In the genomic region with DNA sequence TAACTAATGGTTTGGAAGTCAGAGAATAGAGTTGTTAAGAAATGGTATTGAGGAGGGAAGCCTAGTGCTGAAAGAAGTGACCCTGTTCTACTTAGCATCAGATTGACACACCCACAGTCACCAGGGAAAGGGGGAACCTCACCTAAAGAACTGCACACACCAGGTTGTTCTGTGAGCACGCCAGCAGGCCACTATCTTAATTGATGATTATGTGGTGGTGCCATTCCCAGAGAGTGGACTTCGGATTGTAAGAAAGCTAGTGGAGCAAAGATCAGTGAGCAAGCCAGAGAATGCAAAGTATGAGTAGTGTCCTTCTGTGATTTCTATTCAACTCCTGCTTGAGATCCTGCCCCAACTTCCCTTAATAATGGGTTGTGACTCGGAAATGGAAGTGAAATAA, we compare ENCODE assay signal across 25 mouse cellular contexts. TPM values are rescaled to one million over a fixed set of nuclear protein-coding genes. Genes with fewer than 3 reads are reported as not detected.
"Had no signal": no experiment of that assay in that cellular context is flagged by ENCODE, and none has a peak within 500 bp of the region (broad histone marks: within the 10 kb centered on the region; RNA-seq: fewer than 3 reads in every experiment).

No protein-coding gene starts in this region.

- H3K9ac ChIP-seq: heart, embryonic 12.5 days; hindbrain, embryonic 13.5 days; hindbrain, embryonic 15.5 days; limb, embryonic 12.5 days; liver, embryonic 13.5 days; liver, embryonic 15.5 days had no signal

- H3K9me3 ChIP-seq: heart, embryonic 10.5 days; heart, embryonic 12.5 days; hindbrain, embryonic 10.5 days; hindbrain, embryonic 13.5 days; hindbrain, embryonic 15.5 days; limb, embryonic 10.5 days; limb, embryonic 12.5 days; liver, embryonic 13.5 days; liver, embryonic 15.5 days had no signal

- H3K27ac ChIP-seq: gastrocnemius, adult 2 months; heart, embryonic 10.5 days; hindbrain, embryonic 10.5 days; hindbrain, embryonic 13.5 days; hindbrain, embryonic 15.5 days; hindbrain, postnatal 0 days; layer of hippocampus, adult 2 months; left cerebral cortex, adult 2 months; limb, embryonic 10.5 days; limb, embryonic 12.5 days; liver, embryonic 13.5 days; liver, embryonic 15.5 days had no signal

- H3K4me2 ChIP-seq: heart, embryonic 12.5 days; hindbrain, embryonic 13.5 days; hindbrain, embryonic 15.5 days; limb, embryonic 12.5 days; liver, embryonic 11.5 days; liver, embryonic 13.5 days; liver, embryonic 15.5 days had no signal

- DNase-seq: gastrocnemius, adult 2 months; gastrocnemius, postnatal 10 days; gastrocnemius, postnatal 25 days; heart, postnatal 10 days; heart, postnatal 4 days; kidney, adult 18-20 months; kidney, adult 8-10 months; kidney, postnatal 10 days; kidney, postnatal 25 days; kidney, postnatal 4 days; liver; liver, embryonic 13.5 days had no signal

- H3K4me3 ChIP-seq: gastrocnemius, adult 2 months; heart, embryonic 10.5 days; heart, embryonic 12.5 days; hindbrain, embryonic 10.5 days; hindbrain, embryonic 13.5 days; hindbrain, embryonic 15.5 days; layer of hippocampus, adult 2 months; left cerebral cortex, adult 2 months; limb, embryonic 10.5 days; limb, embryonic 12.5 days; liver, embryonic 13.5 days; liver, embryonic 15.5 days had no signal

- H3K36me3 ChIP-seq: heart, embryonic 10.5 days; heart, embryonic 12.5 days; hindbrain, embryonic 10.5 days; hindbrain, embryonic 13.5 days; hindbrain, embryonic 15.5 days; limb, embryonic 10.5 days; limb, embryonic 12.5 days; liver, embryonic 13.5 days; liver, embryonic 15.5 days had no signal

- H3K4me1 ChIP-seq: heart, embryonic 10.5 days; heart, embryonic 12.5 days; hindbrain, embryonic 10.5 days; hindbrain, embryonic 13.5 days; hindbrain, embryonic 15.5 days; limb, embryonic 10.5 days; limb, embryonic 12.5 days; liver, embryonic 13.5 days; liver, embryonic 15.5 days had no signal

- ATAC-seq: hindbrain, postnatal 0 days had no signal

- H3K27me3 ChIP-seq: heart, embryonic 12.5 days; hindbrain, embryonic 13.5 days; hindbrain, embryonic 15.5 days; limb, embryonic 12.5 days; liver, embryonic 13.5 days; liver, embryonic 15.5 days had no signal

RNA-seq across cellular contexts. Expression of a gene that starts 19.6 kb away (rescaled TPM):
- total RNA-seq: granulocyte monocyte progenitor cell, adult 5-6 weeks had no signal
